Mouse (Mus musculus): Measurements from ENCODE around the gene Slc50a1.

DNA sequence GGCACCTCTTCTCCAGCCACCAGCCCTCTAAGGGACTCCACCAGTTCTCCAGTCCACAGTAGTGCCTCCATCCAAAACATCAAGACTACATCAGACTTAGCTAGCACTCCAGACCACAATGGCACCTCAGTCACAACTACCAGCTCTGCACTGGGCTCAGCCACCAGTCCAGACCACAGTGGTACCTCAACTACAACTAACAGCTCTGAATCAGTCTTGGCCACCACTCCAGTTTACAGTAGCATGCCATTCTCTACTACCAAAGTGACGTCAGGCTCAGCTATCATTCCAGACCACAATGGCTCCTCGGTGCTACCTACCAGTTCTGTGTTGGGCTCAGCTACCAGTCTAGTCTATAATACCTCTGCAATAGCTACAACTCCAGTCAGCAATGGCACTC, 39.8 kb downstream of the Slc50a1 start:
- TF ChIP-seq CTCF (IDR thresholded peaks at IDR 0.05; ENCODE audit: insufficient read depth, low read depth, low read length): no peak
- TF ChIP-seq POLR2A (IDR thresholded peaks at IDR 0.05; ENCODE audit: insufficient read depth, low read depth, low read length): no peak
